Mouse (Mus musculus): ENCODE measurements around the gene Rab15. TPM values are rescaled to one million over a fixed set of nuclear protein-coding genes. Genes with fewer than 3 reads are reported as not detected.
"Not testable (repeated sequence)": the region's sequence is repeated elsewhere in the genome, so short reads cannot be mapped to it uniquely, and the experiment has no call there.

The Rab15 gene
- total RNA-seq (2022) = 100 to 1,000 TPM; 153 to 196 (median 173) TPM

GRCm38 (mm10) chr12:76822651-76823041, at the start of gene Rab15:
Gene Rab15, minus strand, starts transcription at chr12:76822908.
- no peak for DNase-seq (ENCODE audit: low spot score in 2 of 2)

- DNase-seq (ENCODE audit: low spot score in 2 of 2) = no peak
Observed at GRCm38 (mm10) chr12:76869561-76869960, 46.9 kb upstream of the Rab15 start.

- no peak for DNase-seq (ENCODE audit: low spot score in 2 of 2)
Observed at GRCm38 (mm10) chr12:76868463-76869198, 45.9 kb upstream of the Rab15 start.

- DNase-seq (ENCODE audit: low spot score in 2 of 2) = no peak
Observed at GRCm38 (mm10) chr12:76867586-76868280, 45.0 kb upstream of the Rab15 start.

GRCm38 (mm10) chr12:76865266-76865665, 42.6 kb upstream of the Rab15 start:
- no peak for DNase-seq (ENCODE audit: low spot score in 2 of 2)

- DNase-seq (ENCODE audit: low spot score in 2 of 2) = no peak
Observed at GRCm38 (mm10) chr12:76863651-76864050, 40.9 kb upstream of the Rab15 start.

GRCm38 (mm10) chr12:76858788-76859187, 36.1 kb upstream of the Rab15 start:
- DNase-seq (ENCODE audit: low spot score in 2 of 2) = not testable (repeated sequence)

GRCm38 (mm10) chr12:76857087-76857486, 34.4 kb upstream of the Rab15 start:
- DNase-seq (ENCODE audit: low spot score in 2 of 2) = no peak

- no peak for DNase-seq (ENCODE audit: low spot score in 2 of 2)
Observed at GRCm38 (mm10) chr12:76853378-76854142, 30.9 kb upstream of the Rab15 start.

- no peak for DNase-seq (ENCODE audit: low spot score in 2 of 2)
Observed at GRCm38 (mm10) chr12:76852419-76852818, 29.7 kb upstream of the Rab15 start.

GRCm38 (mm10) chr12:76844346-76845061, 21.8 kb upstream of the Rab15 start:
- no peak for DNase-seq (ENCODE audit: low spot score in 2 of 2)

GRCm38 (mm10) chr12:76840081-76840480, 17.4 kb upstream of the Rab15 start:
- no peak for DNase-seq (ENCODE audit: low spot score in 2 of 2)

- no peak for DNase-seq (ENCODE audit: low spot score in 2 of 2)
Observed at GRCm38 (mm10) chr12:76839298-76839697, 16.6 kb upstream of the Rab15 start.

GRCm38 (mm10) chr12:76837844-76838650, 15.3 kb upstream of the Rab15 start:
- no peak for DNase-seq (ENCODE audit: low spot score in 2 of 2)

GRCm38 (mm10) chr12:76837101-76837843, 14.6 kb upstream of the Rab15 start:
- peak; percentile 97 to 98 for DNase-seq (ENCODE audit: low spot score in 2 of 2)

- DNase-seq (ENCODE audit: low spot score in 2 of 2) = no peak
Observed at GRCm38 (mm10) chr12:76832704-76833103, 10.0 kb upstream of the Rab15 start.

GRCm38 (mm10) chr12:76825283-76825682, 2.6 kb upstream of the Rab15 start:
- DNase-seq (ENCODE audit: low spot score in 2 of 2) = no peak

- peak in 1 of 2 experiments; percentile 38 for DNase-seq (ENCODE audit: low spot score in 2 of 2)
Observed at GRCm38 (mm10) chr12:76822002-76822650, 582 bp downstream of the Rab15 start.

- DNase-seq (ENCODE audit: low spot score in 2 of 2) = no peak
Observed at GRCm38 (mm10) chr12:76820615-76821014, 2.1 kb downstream of the Rab15 start.
